Mouse (Mus musculus) midbrain, embryonic 10.5 days (tissue): ENCODE results near the gene Hnrnpr. TPM values are rescaled to one million over a fixed set of nuclear protein-coding genes. Genes with fewer than 3 reads are reported as not detected.

ENCODE experiments used
- DNase-seq: peaks from one replicate; pipeline ENCODE4 v3.0.0-alpha.2; 2017; ENCODE audit warnings: low spot score
- H3K27ac ChIP-seq: fragments of 300-500 bp; sonication (generic); replicated peaks from 2 replicates; pipeline ENCODE4 v1.5.1; 2016; ENCODE audit warnings: mild to moderate bottlenecking
- H3K27me3 ChIP-seq: fragments of 300-500 bp; sonication (generic); 2 replicates; pipeline ENCODE4 v1.6.1; 2016; ENCODE audit warnings: low read depth, mild to moderate bottlenecking; ENCODE audit not compliant: poor library complexity, severe bottlenecking
- H3K36me3 ChIP-seq: fragments of 300-500 bp; sonication (generic); 2 replicates; pipeline ENCODE4 v1.6.1; 2016; ENCODE audit warnings: mild to moderate bottlenecking, moderate library complexity
- H3K4me1 ChIP-seq: fragments of 300-500 bp; sonication (generic); 2 replicates; pipeline ENCODE4 v1.6.1; 2016
- H3K4me3 ChIP-seq: fragments of 300-500 bp; sonication (generic); 2 replicates; pipeline ENCODE4 v1.5.1; 2016; ENCODE audit warnings: mild to moderate bottlenecking, moderate library complexity
- H3K9me3 ChIP-seq: fragments of 300-500 bp; sonication (generic); replicated peaks from 2 replicates; pipeline ENCODE4 v1.6.1; 2016; ENCODE audit warnings: mild to moderate bottlenecking
- WGBS: fragments of 180-500 bp; shearing (Covaris S2); methylation state at CpG from one replicate; pipeline ENCODE4 v1.1.7; 2016; 5-methylcytosine and 5-hydroxymethylcytosine counted together
- polyA plus RNA-seq: library from polyadenylated mRNA; unstranded; fragments of >200 nt; fragmentation: Nextera tagmentation; extraction: Ambion mirVana; gene quantifications from 2 replicates; pipeline ENCODE4 v1.2.1, GENCODE M21; 2016

Gene Hnrnpr
- polyA plus RNA-seq, 1 experiment from 2014 or later: 229 TPM

DNA sequence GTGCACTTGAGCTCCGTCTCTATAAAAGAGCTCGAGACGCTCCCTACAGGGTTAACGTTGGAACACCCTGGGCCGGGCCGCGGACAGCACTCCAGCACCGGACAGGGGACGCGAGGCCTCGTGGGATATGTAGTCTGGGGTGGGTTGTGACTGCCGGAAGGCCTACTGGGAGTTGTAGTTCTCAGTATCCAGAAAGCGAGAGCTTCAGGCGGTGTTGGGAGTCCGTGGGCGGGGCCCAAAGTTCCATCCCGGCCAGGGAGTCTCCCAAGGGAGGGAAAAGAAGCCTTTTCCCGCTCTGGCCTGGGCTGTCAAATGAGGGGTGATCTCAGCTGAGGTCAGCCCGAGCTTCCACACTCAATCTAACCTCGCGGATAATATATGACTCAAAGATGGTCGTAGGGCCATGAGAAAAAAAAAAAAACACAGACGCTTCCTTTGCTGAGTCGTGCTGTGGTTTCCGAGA, 25.4 kb upstream of the Hnrnpr start:
- WGBS: under 1% methylated on average over 25 of the region's 25 CpGs
- peak overlapping the region; percentile 78 for H3K4me3 ChIP-seq
- peaks cover 65% of the 10 kb centered on the region for H3K4me1 ChIP-seq
- DNase-seq: peak; percentile 93
- H3K27ac ChIP-seq: peak overlapping the region; percentile 93
- peaks cover 13% of the 10 kb centered on the region for H3K9me3 ChIP-seq
- H3K27me3 ChIP-seq: peaks cover 32% of the 10 kb centered on the region
- peaks cover 33% of the 10 kb centered on the region for H3K36me3 ChIP-seq

DNA sequence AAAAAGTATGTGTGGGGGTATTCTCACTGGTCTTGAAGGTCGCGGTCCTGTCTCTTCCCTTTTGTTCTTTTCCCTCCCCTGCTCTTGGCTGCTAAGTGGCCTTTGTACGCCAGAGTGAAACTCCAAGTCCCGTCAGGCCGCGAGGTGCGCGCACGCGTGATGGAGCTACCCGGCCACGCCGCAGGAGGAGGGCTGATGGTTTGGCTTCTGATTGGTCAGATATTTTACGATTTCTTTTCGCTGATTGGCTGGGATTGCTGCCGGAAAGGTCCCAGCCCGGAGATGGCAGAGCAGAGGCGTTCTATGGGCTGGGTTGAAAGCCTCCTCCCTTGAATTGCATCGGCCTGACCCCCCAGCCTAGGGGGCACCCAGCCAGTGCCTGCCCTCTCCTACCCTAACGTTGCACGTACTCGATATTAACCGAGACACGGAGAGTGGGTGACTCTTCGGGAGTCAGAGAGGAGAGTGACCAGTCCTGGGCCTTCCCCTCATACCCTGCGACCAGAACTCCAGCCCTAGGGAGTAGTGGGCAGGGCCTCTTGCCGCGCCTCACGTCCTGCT, 24.9 kb upstream of the Hnrnpr start:
- Histone ChIP-seq H3K27me3 (peaks cover 37% of the 10 kb centered on the region), H3K36me3 (peaks cover 38% of the 10 kb centered on the region), H3K9me3 (peaks cover 13% of the 10 kb centered on the region), H3K27ac (peak overlapping the region; percentile 93), H3K4me3 (peak overlapping the region; percentile 78), H3K4me1 (peaks cover 71% of the 10 kb centered on the region)
- under 1% methylated on average over 29 of the region's 29 CpGs for WGBS
- DNase-seq: peak; percentile 94

DNA sequence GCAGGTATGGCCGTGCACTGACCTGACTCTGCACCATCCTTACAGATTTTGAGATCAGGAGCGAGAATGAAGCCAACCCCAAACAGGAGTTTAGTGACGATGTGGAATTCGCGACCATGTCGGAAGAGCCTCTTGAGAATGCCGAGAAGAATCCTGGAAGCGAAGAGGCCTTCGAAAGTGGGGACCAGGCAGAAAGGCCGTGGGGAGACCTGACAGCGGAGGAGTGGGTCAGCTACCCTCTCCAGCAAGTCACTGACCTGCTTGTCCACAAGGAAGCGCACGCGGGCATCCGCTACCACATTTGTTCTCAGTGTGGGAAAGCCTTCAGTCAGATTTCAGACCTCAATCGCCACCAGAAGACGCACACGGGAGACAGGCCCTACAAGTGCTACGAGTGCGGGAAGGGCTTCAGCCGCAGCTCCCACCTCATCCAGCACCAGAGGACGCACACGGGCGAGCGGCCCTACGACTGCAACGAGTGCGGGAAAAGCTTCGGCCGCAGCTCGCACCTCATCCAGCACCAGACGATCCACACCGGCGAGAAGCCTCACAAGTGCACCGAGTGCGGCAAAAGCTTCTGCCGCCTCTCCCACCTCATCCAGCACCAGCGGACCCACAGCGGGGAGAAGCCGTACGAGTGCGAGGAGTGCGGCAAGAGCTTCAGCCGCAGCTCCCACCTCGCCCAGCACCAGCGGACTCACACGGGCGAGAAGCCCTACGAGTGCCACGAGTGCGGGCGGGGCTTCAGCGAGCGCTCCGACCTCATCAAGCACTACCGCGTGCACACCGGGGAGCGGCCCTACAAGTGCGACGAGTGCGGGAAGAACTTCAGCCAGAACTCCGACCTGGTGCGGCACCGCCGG, 20.6 kb upstream of the Hnrnpr start:
- peak; percentile 43 for DNase-seq
- peaks cover 40% of the 10 kb centered on the region for H3K4me1 ChIP-seq
- WGBS: 19% methylated on average over 66 of the region's 66 CpGs
- H3K27ac ChIP-seq: peak overlapping the region; percentile 57
- peaks cover 76% of the 10 kb centered on the region for H3K36me3 ChIP-seq
- peak overlapping the region; percentile 42 for H3K4me3 ChIP-seq
- peaks cover 41% of the 10 kb centered on the region for H3K27me3 ChIP-seq
- peaks cover 13% of the 10 kb centered on the region for H3K9me3 ChIP-seq

DNA sequence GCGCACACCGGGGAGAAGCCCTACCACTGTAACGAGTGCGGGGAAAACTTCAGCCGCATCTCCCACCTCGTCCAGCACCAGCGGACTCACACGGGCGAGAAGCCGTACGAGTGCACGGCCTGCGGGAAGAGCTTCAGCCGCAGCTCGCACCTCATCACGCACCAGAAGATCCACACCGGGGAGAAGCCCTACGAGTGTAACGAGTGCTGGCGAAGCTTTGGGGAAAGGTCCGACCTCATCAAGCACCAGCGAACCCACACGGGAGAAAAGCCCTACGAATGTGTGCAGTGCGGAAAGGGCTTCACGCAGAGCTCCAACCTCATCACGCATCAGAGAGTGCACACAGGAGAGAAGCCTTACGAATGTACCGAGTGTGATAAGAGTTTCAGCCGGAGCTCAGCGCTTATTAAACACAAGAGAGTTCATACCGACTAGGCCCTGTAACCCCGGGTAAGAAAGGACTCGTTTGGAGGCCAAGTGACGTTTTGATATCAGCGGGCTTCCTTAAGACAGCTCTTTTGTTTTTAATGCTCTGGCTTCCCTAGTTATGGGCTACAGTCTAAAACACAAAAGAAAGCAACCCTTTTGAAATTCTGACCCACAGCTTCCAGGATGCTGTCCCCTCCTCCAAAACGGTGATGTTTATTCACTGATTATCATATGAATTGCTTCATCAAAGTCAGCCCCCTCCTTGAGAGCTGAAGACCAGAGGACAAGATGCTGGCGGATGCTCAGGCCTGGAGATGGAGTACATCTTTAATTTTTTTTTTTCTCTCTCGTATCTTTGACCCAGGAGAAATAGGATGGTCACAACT, 19.8 kb upstream of the Hnrnpr start:
- 35% methylated on average over 39 of the region's 39 CpGs for WGBS
- peak overlapping the region; percentile 42 for H3K4me3 ChIP-seq
- peaks cover 13% of the 10 kb centered on the region for H3K9me3 ChIP-seq
- DNase-seq: peak; percentile 40
- peaks cover 41% of the 10 kb centered on the region for H3K27me3 ChIP-seq
- peaks cover 78% of the 10 kb centered on the region for H3K36me3 ChIP-seq
- peak overlapping the region; percentile 57 for H3K27ac ChIP-seq
- peaks cover 37% of the 10 kb centered on the region for H3K4me1 ChIP-seq

DNA sequence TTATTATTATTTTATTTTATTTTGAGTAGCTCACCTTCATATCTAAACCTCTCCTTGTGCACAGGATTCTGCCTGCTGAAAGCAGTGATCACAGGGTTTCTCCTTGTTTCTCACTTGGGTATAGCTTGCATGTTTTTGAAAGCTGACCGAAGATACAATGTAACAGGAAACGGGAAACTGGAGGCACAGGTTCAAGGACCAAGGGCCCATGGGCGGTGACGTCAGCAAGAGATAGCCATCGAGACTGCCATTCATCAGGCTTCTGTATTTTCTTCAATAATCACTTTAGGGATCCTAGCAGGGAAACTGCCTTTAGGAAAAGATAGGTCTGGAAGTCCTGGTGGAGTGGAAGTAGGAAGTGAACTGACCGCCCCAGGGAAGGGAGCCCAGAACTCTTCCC, 19.1 kb upstream of the Hnrnpr start:
- H3K4me1 ChIP-seq: peaks cover 30% of the 10 kb centered on the region
- peaks cover 81% of the 10 kb centered on the region for H3K36me3 ChIP-seq
- no peak overlapping the region for H3K27ac ChIP-seq
- peaks cover 13% of the 10 kb centered on the region for H3K9me3 ChIP-seq
- no peak for DNase-seq
- peaks cover 41% of the 10 kb centered on the region for H3K27me3 ChIP-seq
- no peak overlapping the region for H3K4me3 ChIP-seq
- WGBS: 91% methylated on average over 6 of the region's 6 CpGs

DNA sequence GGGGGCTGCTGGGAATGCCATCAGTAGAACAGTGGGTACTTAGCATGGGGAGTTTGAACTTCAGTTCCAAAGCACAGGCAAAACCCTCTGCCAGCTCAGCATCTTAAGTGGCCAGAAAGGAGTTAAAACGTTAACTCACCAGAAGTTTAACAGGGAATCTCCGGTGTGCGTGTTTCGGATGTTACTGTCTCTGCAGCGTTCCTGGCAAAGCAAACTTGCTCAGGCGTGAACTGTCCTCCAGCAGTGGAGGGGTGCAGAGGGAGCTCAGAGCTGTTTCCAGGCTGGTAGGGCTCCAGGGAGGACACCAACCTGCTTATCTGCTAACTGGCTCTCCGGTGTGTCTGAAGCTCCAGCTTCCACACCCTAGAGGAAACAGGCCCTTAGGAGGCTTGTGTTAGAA, 14.8 kb upstream of the Hnrnpr start:
- peaks cover 12% of the 10 kb centered on the region for H3K27me3 ChIP-seq
- peaks cover 43% of the 10 kb centered on the region for H3K36me3 ChIP-seq
- DNase-seq: no peak
- 81% methylated on average over 7 of the region's 7 CpGs for WGBS
- H3K9me3 ChIP-seq: no peaks in the 10 kb centered on the region
- peaks cover 6% of the 10 kb centered on the region for H3K4me1 ChIP-seq
- no peak overlapping the region for H3K27ac ChIP-seq
- H3K4me3 ChIP-seq: no peak overlapping the region

DNA sequence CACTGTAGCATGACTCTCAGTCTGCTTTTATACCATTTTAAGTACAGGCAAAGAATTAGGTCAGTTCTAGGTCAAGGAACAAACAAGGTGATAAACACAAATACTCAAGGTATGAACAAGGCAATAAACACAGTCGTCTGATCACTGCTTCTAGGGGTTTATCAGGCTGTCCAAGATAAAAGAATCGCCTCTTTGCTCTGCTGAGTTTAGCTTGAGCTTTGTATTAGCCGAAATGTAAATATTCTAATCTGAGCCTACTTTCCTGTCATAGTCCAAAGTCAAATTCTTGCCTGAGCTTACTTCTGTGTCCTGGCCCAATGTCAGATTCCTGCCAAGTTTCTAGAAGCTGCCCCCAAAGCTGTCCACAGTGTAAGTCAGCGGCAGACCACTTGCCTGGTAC, 8.3 kb upstream of the Hnrnpr start:
- 81% methylated on average over 4 of the region's 4 CpGs for whole genome bisulfite sequencing
- H3K27ac ChIP-seq: no peak overlapping the region
- DNase-seq: no peak
- H3K9me3 ChIP-seq: no peaks in the 10 kb centered on the region
- no peaks in the 10 kb centered on the region for H3K27me3 ChIP-seq
- no peaks in the 10 kb centered on the region for H3K36me3 ChIP-seq
- H3K4me1 ChIP-seq: no peaks in the 10 kb centered on the region
- no peak overlapping the region for H3K4me3 ChIP-seq

DNA sequence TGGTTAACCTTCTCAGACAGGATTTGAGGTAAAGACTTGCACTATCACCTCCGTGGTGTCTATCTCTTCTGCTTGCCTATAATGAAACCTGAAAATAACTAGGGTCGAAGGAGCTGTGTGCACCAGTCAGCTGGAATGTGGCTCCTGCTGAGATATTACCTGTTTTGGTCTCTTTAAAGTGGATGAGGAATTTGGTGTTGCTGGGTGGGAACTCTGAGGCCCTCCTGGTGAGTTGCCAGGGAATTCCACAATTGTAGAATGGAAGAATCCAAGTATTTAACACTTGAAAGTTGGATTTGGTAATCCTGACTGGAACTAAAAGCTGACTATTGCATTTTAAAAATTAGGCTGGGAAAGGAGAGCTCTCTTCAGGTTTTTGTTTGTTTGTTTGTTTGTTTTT, 6.6 kb upstream of the Hnrnpr start:
- H3K36me3 ChIP-seq: no peaks in the 10 kb centered on the region
- no peaks in the 10 kb centered on the region for H3K9me3 ChIP-seq
- WGBS: 51% methylated on average over 2 of the region's 2 CpGs
- no peaks in the 10 kb centered on the region for H3K27me3 ChIP-seq
- H3K4me1 ChIP-seq: peaks cover 3% of the 10 kb centered on the region
- no peak overlapping the region for H3K27ac ChIP-seq
- no peak overlapping the region for H3K4me3 ChIP-seq
- peak; percentile 5 for DNase-seq

DNA sequence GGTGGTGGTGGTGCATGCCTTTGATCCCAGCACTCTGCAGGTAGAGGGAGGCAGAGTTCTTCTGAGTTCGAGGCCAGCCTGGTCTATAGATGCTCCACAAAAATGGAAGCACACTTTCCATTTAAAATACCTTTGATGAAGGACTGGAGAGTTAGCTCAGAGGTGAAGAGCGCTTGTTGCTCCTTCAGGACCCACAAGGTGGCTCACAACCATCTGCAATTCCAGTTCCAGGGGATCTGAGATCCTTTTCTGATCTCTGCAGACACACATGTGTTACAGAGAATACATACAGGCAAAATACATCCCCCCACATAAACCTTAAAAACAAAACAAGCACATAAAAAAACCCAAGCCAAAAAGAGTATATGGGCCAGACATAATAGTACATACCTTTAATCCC, 2.4 kb upstream of the Hnrnpr start:
- Histone ChIP-seq H3K9me3 (no peaks in the 10 kb centered on the region), H3K4me1 (peaks cover 28% of the 10 kb centered on the region), H3K27ac (no peak overlapping the region), H3K27me3 (no peaks in the 10 kb centered on the region), H3K36me3 (no peaks in the 10 kb centered on the region), H3K4me3 (no peak overlapping the region)
- WGBS: 62% methylated on average over 2 of the region's 2 CpGs
- DNase-seq: peak; percentile 10

DNA sequence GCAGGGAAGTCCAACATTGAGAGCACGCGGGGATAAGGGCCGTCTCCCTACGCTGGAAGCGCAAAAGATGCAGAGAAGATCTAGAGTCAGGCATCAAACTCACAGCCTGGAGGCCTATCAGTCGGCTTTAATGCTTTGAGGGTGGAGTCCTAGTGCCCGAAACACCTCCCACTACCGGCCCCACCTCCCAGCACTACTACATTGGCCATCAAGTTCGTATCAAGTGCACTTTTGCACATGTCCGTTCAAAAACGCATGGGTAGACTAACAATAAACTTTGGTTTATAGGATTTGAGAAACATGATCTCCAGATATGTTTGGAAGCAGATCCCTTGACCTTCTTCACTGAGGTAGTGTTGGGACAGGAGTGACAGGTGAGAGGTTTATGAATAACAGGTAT, 962 bp upstream of the Hnrnpr start:
- no peaks in the 10 kb centered on the region for H3K9me3 ChIP-seq
- H3K4me3 ChIP-seq: peak overlapping the region; percentile 100
- H3K36me3 ChIP-seq: no peaks in the 10 kb centered on the region
- peak overlapping the region; percentile 100 for H3K27ac ChIP-seq
- peak; percentile 55 for DNase-seq
- 10% methylated on average over 11 of the region's 11 CpGs for WGBS
- peaks cover 42% of the 10 kb centered on the region for H3K4me1 ChIP-seq
- H3K27me3 ChIP-seq: no peaks in the 10 kb centered on the region

DNA sequence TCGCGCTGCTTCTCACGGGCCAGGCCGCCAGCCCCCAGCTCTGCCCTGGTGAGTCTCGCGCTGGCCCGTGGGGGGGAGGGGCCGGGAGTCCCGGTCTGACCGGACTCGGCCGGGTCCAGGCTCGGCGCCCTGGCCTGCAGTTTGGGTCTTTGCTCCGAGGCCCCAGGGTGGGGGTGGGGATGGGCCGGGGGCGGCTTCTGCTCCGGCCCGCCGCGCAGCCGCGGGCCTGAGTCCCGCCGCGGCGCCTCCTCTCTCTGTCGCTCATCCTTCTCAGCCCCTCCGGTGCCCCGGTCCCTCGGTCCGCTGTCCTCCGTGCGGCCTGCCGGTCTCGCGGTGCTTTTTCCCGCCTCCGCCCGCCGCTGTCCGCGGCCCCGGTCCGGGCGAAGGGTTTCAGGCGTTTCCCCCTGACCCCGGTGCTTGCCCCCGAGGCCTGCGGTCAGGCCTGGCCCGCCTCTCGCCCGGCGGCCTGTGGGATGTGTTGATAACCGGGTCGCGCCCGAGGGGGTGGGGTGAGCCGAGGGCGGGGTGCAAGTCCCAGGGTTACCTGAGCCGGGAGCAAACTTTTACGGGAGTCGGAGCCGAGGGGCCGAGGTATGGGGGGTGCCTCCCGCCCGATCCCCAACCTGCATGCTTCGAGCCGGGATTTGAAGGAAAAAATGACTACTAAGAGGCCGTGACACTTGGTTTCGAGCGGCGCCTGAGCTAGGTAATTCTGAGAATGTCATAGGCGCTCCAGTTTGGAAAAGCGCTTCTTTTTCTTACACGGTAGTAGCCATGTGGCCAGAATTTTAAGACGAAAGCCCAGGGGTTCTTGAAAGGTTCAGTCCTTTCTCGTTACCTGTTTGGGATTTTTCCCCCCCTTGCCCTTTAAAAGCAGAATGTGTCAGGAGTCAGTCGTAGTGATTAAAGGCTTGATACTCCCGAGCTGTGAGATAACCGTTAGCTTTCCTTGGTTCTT, 579 bp downstream of the Hnrnpr start:
- DNase-seq: peak; percentile 78
- WGBS: under 1% methylated on average over 81 of the region's 81 CpGs
- H3K27me3 ChIP-seq: no peaks in the 10 kb centered on the region
- H3K27ac ChIP-seq: peak overlapping the region; percentile 100
- H3K36me3 ChIP-seq: peaks cover 4% of the 10 kb centered on the region
- peaks cover 47% of the 10 kb centered on the region for H3K4me1 ChIP-seq
- peak overlapping the region; percentile 100 for H3K4me3 ChIP-seq
- H3K9me3 ChIP-seq: no peaks in the 10 kb centered on the region

DNA sequence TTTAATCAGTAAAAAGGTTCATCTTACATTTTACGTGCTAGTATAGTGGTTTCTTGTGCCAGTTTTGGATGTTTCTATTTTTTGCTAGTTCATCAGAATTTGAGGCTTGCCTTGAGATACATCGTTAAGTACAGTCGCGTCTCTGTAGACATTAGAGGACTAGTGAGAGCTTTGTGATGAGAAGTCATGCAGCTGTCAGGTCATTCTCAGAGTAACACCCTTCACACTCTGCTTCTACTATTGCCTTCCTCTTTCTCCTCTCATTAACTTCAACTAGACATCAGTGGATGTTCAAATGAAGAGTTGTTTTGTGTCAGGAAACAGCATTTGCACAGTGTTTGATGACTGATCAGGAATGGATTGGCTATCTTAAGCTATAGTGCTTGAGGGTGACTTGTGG, 1.9 kb downstream of the Hnrnpr start:
- WGBS: 67% methylated on average over 4 of the region's 4 CpGs

More for the DNA sequence above, 1.9 kb downstream of the Hnrnpr start:
- peaks cover 17% of the 10 kb centered on the region for H3K36me3 ChIP-seq
- peaks cover 47% of the 10 kb centered on the region for H3K4me1 ChIP-seq
- no peak overlapping the region for H3K27ac ChIP-seq
- H3K9me3 ChIP-seq: no peaks in the 10 kb centered on the region
- no peaks in the 10 kb centered on the region for H3K27me3 ChIP-seq
- no peak for DNase-seq
- peak overlapping the region; percentile 100 for H3K4me3 ChIP-seq
